Mouse (Mus musculus) intestine, postnatal 0 days (tissue): ENCODE results near the gene Efcab11. TPM values are rescaled to one million over a fixed set of nuclear protein-coding genes. Genes with fewer than 3 reads are reported as not detected.

Experiments used
- ATAC-seq: fragments of 200-750 bp; cut with Nextera tagmentation; 2 replicates; pipeline ENCODE4 v1.8.0; 2017; ENCODE audit warnings: mild to moderate bottlenecking, moderate TSS enrichment, moderate library complexity
- H3K27ac ChIP-seq: fragments of 300-500 bp; sonication (generic); 2 replicates; pipeline ENCODE4 v1.5.1; 2014; ENCODE audit warnings: mild to moderate bottlenecking, low read depth, low read length, moderate library complexity
- H3K27me3 ChIP-seq: fragments of 300-500 bp; sonication (generic); replicated peaks from 2 replicates; pipeline ENCODE4 v1.6.1; 2014; ENCODE audit warnings: low read length, mixed read lengths; ENCODE audit not compliant: control insufficient read depth, insufficient read depth
- H3K36me3 ChIP-seq: fragments of 300-500 bp; sonication (generic); 2 replicates; pipeline ENCODE4 v1.6.1; 2014; ENCODE audit warnings: mild to moderate bottlenecking, moderate library complexity; ENCODE audit not compliant: control insufficient read depth, insufficient read depth
- H3K4me1 ChIP-seq: fragments of 300-500 bp; sonication (generic); replicated peaks from 2 replicates; pipeline ENCODE4 v1.6.1; 2014; ENCODE audit warnings: antibody characterized with exemption, low read length, mixed read lengths; ENCODE audit not compliant: control insufficient read depth, insufficient read depth
- H3K4me2 ChIP-seq: fragments of 300-500 bp; sonication (generic); replicated peaks from 2 replicates; pipeline ENCODE4 v1.6.1; 2014; ENCODE audit warnings: low read depth, mild to moderate bottlenecking, moderate library complexity
- H3K4me3 ChIP-seq: fragments of 300-500 bp; sonication (generic); 2 replicates; pipeline ENCODE4 v1.5.1; 2014; ENCODE audit warnings: low read depth, low read length
- H3K9ac ChIP-seq: fragments of 300-500 bp; sonication (generic); 2 replicates; pipeline ENCODE4 v1.6.1; 2014; ENCODE audit warnings: mild to moderate bottlenecking, low read depth, low read length
- H3K9me3 ChIP-seq: fragments of 300-500 bp; sonication (generic); 2 replicates; pipeline ENCODE4 v1.6.1; 2016; ENCODE audit warnings: mixed run types; ENCODE audit not compliant: control insufficient read depth
- CTCF ChIP-seq: sonication (generic); IDR thresholded peaks from 2 replicates; pipeline ENCODE4 v1.5.1; 2016; ENCODE audit warnings: low read depth, mild to moderate bottlenecking, control low read depth, antibody characterized with exemption, moderate library complexity
- WGBS: fragments of 180-500 bp; shearing (Covaris S2); extraction: QIAGEN DNeasy Blood & Tissue Kit; methylation state at CpG from one replicate; pipeline ENCODE4 v1.1.7; 2014; 5-methylcytosine and 5-hydroxymethylcytosine counted together
- polyA plus RNA-seq: library from polyadenylated mRNA; unstranded; fragments of >200 nt; fragmentation: Nextera tagmentation; extraction: Ambion mirVana; gene quantifications from 2 replicates; pipeline ENCODE4 v1.2.1, GENCODE M21; 2015

Gene Efcab11
- polyA plus RNA-seq, 1 experiment from 2014 or later, result 3.2 TPM

DNA sequence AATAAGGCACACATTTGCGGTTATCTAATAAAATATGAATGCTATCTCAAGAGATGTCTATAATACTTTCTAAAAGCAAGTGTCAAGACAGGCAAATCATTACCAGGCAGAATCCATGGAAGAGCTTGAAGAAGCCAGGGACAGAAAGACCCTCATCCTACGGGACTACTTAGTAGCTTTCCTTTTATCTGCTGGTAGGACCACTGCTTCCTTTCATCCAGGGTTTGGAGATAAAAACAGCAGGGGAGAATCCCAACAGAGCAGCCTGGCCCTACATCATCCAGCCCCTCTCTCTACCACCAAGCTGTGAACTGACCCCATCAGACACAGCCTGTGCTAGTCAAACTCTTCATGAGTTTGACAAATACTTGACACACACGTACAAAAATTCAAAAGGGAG, 103.8 kb downstream of the Efcab11 start:
- 88% methylated on average over 3 of the region's 3 CpGs for WGBS

DNA sequence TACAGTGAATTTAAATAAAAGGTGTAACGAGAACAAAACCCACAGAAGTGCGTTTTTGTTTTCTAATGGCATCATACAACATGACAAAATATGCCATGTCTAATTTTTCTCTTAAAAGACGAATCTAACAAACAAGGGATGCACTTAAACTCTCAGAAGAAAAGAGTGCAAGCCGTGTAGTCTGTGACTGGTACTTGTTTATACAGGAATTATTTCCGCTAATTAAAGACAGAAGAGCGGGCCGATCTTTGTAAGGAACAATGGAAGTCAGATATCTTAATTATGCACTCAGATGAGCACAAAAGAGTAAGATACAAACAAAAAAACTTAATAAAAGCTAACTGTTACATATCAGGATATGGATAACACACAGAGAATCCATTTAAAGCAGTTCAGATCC, 104.3 kb downstream of the Efcab11 start:
- Histone ChIP-seq H3K4me2 (no peak overlapping the region), H3K27ac (no peak overlapping the region), H3K4me3 (no peak overlapping the region), H3K27me3 (no peaks in the 10 kb centered on the region), H3K9me3 (no peaks in the 10 kb centered on the region), H3K36me3 (no peaks in the 10 kb centered on the region), H3K4me1 (no peaks in the 10 kb centered on the region), H3K9ac (no peak overlapping the region)
- 92% methylated on average over 7 of the region's 7 CpGs for WGBS
- no peak for TF ChIP-seq CTCF
- no peak for ATAC-seq

More for the DNA sequence above, 103.8 kb downstream of the Efcab11 start:
- Histone ChIP-seq H3K36me3 (no peaks in the 10 kb centered on the region), H3K27ac (no peak overlapping the region), H3K4me2 (no peak overlapping the region), H3K4me1 (no peaks in the 10 kb centered on the region), H3K27me3 (no peaks in the 10 kb centered on the region), H3K9me3 (no peaks in the 10 kb centered on the region), H3K4me3 (no peak overlapping the region), H3K9ac (no peak overlapping the region)
- ATAC-seq, result no peak
- no peak for TF ChIP-seq CTCF

DNA sequence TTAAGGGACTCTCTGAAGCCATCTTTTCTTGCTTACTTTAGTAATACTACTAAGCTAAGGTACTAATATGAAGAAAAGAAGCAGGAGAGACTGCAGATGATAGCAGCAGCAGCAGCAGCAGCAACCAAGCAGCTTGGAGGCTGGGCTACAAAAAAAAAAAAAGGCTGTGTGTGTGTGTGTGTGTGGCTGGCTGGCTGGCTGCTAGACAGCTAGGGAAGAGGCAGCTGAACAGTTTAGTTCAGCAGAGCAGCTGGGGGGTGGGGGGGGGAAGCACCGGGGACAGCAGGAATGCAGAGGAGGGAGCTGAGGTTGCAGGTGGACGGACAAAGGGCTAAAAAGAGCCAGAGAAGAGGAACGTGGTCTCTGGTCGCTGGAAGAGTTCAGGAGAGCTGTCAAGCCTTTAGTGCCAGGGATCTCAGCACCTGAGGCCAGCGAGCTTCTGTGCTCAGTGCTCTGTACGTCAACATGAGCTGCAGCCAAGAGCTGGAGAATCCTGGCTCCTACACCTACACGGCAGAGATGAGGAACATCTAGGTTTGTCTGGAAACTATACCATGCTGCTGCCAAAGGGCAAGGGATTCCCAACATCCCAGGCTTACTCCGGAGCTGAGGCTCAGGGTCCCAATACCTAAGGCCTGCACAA, 107.6 kb downstream of the Efcab11 start:
- H3K4me2 ChIP-seq, result no peak overlapping the region
- no peak for TF ChIP-seq CTCF
- no peaks in the 10 kb centered on the region for H3K27me3 ChIP-seq
- no peaks in the 10 kb centered on the region for H3K36me3 ChIP-seq
- WGBS, result 59% methylated on average over 8 of the region's 8 CpGs
- ATAC-seq, result no peak
- H3K4me3 ChIP-seq, result no peak overlapping the region
- no peaks in the 10 kb centered on the region for H3K4me1 ChIP-seq
- H3K27ac ChIP-seq, result no peak overlapping the region
- no peak overlapping the region for H3K9ac ChIP-seq
- H3K9me3 ChIP-seq, result no peaks in the 10 kb centered on the region

DNA sequence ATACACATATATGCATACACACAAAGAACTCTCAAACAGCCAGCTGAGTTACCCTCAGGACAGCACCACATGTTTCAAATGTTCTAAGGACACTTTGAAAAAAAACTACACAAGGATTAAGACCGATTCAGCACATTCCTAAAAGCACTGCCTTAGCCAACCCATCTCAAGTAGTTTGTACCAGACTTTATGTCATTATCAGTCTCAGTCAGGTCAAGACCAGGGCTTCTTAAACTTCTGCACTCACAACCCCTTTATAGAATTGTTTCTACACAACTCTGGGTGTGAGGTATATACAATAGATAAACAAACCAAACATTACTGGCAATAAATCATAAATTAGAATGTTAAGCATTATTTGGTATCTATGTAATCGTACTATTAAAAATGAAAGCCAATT, 109.4 kb downstream of the Efcab11 start:
- ATAC-seq, result no peak
- H3K9ac ChIP-seq, result no peak overlapping the region
- no peak overlapping the region for H3K27ac ChIP-seq
- TF ChIP-seq CTCF, result no peak
- no peaks in the 10 kb centered on the region for H3K9me3 ChIP-seq
- no peaks in the 10 kb centered on the region for H3K36me3 ChIP-seq
- WGBS, result 66% methylated on average over 2 of the region's 2 CpGs
- H3K4me1 ChIP-seq, result no peaks in the 10 kb centered on the region
- no peak overlapping the region for H3K4me2 ChIP-seq
- no peak overlapping the region for H3K4me3 ChIP-seq
- no peaks in the 10 kb centered on the region for H3K27me3 ChIP-seq

DNA sequence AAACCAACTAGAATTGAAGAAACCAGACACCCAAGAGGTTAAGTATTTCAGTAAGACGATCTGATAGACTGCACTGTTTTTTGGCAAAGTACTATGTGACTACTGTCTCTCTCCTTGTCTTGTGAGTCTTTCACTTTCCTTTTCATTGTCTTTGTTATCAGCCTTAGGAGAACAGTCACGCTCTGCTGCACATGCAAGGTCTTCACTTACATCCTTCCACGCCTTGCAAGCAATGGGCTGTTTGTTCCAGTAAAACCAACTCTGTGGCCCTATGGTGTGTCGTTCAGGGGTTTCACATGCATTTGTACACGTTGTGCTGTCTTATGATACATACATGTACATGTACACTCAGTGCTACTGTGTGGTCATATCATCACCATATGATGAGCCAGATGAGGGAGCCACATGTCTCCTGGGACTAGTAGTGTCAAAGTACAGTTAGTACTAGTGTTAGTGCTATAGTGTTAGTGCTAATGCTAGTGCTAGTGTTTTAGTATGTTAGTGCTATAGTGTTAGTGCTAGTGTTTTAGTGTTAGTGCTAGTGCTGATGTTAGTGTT, 110.5 kb downstream of the Efcab11 start:
- no peaks in the 10 kb centered on the region for H3K9me3 ChIP-seq
- H3K36me3 ChIP-seq, result no peaks in the 10 kb centered on the region
- no peaks in the 10 kb centered on the region for H3K27me3 ChIP-seq
- no peak overlapping the region for H3K4me3 ChIP-seq
- no peak for ATAC-seq
- H3K4me1 ChIP-seq, result no peaks in the 10 kb centered on the region
- H3K4me2 ChIP-seq, result no peak overlapping the region
- H3K9ac ChIP-seq, result no peak overlapping the region
- WGBS, result 82% methylated on average over 5 of the region's 5 CpGs
- TF ChIP-seq CTCF, result no peak
- no peak overlapping the region for H3K27ac ChIP-seq

DNA sequence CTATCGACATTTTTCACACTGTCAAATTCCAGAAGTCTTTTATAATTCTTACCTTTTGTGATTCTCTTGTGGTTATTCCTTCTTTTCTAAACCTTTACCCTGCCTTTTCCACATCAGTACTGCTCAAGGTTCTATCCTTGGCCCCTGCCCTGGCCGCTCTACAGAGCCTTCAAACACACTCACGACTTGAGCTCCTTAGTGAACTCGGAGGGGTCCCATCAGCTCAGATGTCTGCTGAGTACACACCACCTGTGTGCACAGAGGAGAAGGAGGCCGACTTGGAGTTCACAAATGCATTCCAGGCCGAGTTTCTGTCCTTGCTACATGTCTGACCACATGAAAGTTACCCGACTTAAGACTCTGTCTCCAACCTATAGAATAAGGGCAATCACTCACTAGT, 113.2 kb downstream of the Efcab11 start:
- Histone ChIP-seq H3K27ac (no peak overlapping the region), H3K4me1 (no peaks in the 10 kb centered on the region), H3K9me3 (no peaks in the 10 kb centered on the region), H3K9ac (no peak overlapping the region), H3K4me2 (no peak overlapping the region), H3K27me3 (no peaks in the 10 kb centered on the region), H3K4me3 (no peak overlapping the region), H3K36me3 (no peaks in the 10 kb centered on the region)
- ATAC-seq, result no peak
- 75% methylated on average over 7 of the region's 7 CpGs for WGBS
- TF ChIP-seq CTCF, result no peak
